Mouse (Mus musculus) C2C12 (cell line): ENCODE data around the gene Atxn7l1.

Experiments used
- CEBPB ChIP-seq: IDR thresholded peaks from one replicate; pipeline ENCODE4 v1.6.1; 2011; ENCODE audit warnings: low read depth, mild to moderate bottlenecking, control low read depth, moderate library complexity
- CTCF ChIP-seq: IDR thresholded peaks from one replicate; pipeline ENCODE4 v1.5.1; 2011; ENCODE audit not compliant: control insufficient read depth, insufficient read depth, insufficient read length
- FOSL1 ChIP-seq: IDR thresholded peaks from one replicate; pipeline ENCODE4 v1.8.0; 2011; ENCODE audit warnings: mild to moderate bottlenecking, low read length; ENCODE audit not compliant: poor library complexity, insufficient read depth, severe bottlenecking
- MAX ChIP-seq: IDR thresholded peaks from one replicate; pipeline ENCODE4 v1.6.1; 2011; ENCODE audit warnings: mild to moderate bottlenecking, control low read depth
- MYOG ChIP-seq: IDR thresholded peaks from one replicate; pipeline ENCODE4 v1.6.1; 2011; ENCODE audit not compliant: control insufficient read depth, insufficient read length; ENCODE audit errors: extremely low read depth
- USF1 ChIP-seq: IDR thresholded peaks from one replicate; pipeline ENCODE4 v1.6.1; 2011; ENCODE audit warnings: low read depth, mild to moderate bottlenecking, control low read depth, moderate library complexity

GRCm38 (mm10) chr12:33153850-33154249 is 6.4 kb downstream of the Atxn7l1 start:
- TF ChIP-seq MAX (no peak), CTCF (no peak), FOSL1 (no peak), CEBPB (no peak), USF1 (no peak), MYOG (no peak)
